Mouse (Mus musculus) liver, postnatal 0 days (tissue): ENCODE measurements at regions not wholly inside any gene's neighbourhood (a gene's known extent, or its start where the extent isn't known, plus 50 kb on each side); places are given as distances from the start of the nearest gene placed in this dataset.

ENCODE experiments used
- CTCF ChIP-seq: sonication (generic); IDR thresholded peaks from 2 replicates; pipeline ENCODE4 v1.5.1; 2016; ENCODE audit warnings: antibody characterized with exemption, low read depth
- EP300 ChIP-seq: IDR thresholded peaks from 2 replicates; pipeline ENCODE4 v1.6.1; 2016; ENCODE audit warnings: antibody characterized with exemption, low read depth, mild to moderate bottlenecking

DNA sequence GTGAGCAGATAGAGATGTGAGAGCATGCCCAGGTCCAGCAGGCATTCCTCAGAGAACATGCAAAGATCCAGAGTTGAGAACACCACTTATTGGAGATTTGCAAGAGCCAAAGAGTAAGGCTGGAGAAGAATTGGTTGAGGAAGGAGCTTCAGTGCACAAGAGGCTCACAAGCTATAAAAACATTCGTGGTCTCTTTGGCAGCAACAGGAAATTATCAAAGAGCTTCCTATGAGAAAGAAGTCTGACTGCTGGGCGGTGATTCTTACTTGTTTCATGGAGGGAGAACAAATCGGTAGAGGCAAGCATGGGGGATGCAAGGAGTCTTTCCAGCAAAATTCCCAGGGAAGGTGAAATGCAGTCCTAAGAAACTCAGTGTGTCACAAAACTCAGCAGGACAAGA, 83.0 kb upstream of the Dph5 start:
- no peak for TF ChIP-seq CTCF
- no peak for TF ChIP-seq EP300
